Mouse (Mus musculus): ENCODE data around the gene Gemin6.

DNA sequence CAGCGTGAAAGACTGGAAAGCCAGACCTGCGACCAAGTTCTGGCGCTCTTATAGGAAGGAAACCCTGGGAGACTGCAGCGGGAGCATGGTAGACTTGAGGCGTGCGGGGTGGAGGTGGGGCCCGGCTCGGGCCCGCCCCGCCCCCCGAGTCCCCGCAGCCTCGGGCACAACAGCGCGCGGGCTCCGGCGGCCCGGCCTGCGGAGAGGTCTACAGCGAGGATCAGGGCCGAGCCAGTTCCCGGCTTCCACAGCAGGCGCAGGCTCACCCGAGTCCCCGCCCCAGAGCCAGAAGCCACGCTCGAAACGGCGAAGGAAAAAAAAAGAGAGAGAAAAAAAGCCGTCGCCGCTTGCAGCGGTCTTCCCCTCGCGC is 18.0 kb upstream of the Gemin6 start:
- no peak for TF ChIP-seq ELF1 (IDR thresholded peaks at IDR 0.05; ENCODE audit: low read depth, low read length)
- TF ChIP-seq HCFC1 (IDR thresholded peaks at IDR 0.05; ENCODE audit: low read depth, low read length): no peak
- no peak for TF ChIP-seq POLR2A (IDR thresholded peaks at IDR 0.05; ENCODE audit: control insufficient read depth in 1 of 2, insufficient read depth in 1 of 2, low read depth in 1 of 2, low read length in 2 of 2, poor library complexity in 1 of 2)
- TF ChIP-seq USF1 (IDR thresholded peaks at IDR 0.05; ENCODE audit: low read depth, low read length): no peak
- no peak for TF ChIP-seq CTCF (IDR thresholded peaks at IDR 0.05 in 2 of 3, conservative IDR thresholded peaks at IDR 0.05 in 1 of 3; ENCODE audit: control insufficient read depth in 1 of 3, insufficient read depth in 1 of 3, low read depth in 2 of 3, low read length in 3 of 3, poor library complexity in 1 of 3, severe bottlenecking in 1 of 3)
- TF ChIP-seq CHD2 (IDR thresholded peaks at IDR 0.05; ENCODE audit: low read length): no peak
- no peak for TF ChIP-seq USF2 (IDR thresholded peaks at IDR 0.05; ENCODE audit: borderline replicate concordance in 1 of 2, insufficient read depth in 1 of 2, low read depth in 1 of 2, low read length in 2 of 2)
- TF ChIP-seq TBP (IDR thresholded peaks at IDR 0.05; ENCODE audit: low read depth, low read length): no peak
- TF ChIP-seq TAL1 (IDR thresholded peaks at IDR 0.05; ENCODE audit: low read length): no peak
- no peak for TF ChIP-seq ZNF384 (IDR thresholded peaks at IDR 0.05; ENCODE audit: low read depth, low read length)
